Mouse (Mus musculus): ENCODE data around the gene Gm3854.

Gm3854 gene

DNA sequence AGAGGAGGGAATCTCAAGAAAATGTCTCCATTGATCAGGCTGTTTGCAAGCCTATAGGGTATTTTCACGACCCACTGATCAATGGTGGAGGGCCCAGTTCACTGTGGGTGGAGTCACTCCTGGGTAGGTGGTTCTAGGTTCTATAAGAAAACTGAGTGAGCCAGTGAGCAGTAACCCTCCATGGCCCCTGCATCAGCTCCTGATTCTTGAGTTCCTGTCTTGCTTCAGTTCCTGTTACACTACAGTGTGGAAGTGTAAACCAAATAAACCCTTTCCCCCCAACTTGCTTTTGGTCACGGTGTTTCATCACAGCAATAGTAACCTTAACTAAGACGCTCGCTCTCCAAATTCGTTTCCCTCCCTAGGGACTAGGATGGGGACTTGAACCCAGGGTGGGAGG lies 45.4 kb downstream of the Gm3854 start:
- DNase-seq = no peak

DNA sequence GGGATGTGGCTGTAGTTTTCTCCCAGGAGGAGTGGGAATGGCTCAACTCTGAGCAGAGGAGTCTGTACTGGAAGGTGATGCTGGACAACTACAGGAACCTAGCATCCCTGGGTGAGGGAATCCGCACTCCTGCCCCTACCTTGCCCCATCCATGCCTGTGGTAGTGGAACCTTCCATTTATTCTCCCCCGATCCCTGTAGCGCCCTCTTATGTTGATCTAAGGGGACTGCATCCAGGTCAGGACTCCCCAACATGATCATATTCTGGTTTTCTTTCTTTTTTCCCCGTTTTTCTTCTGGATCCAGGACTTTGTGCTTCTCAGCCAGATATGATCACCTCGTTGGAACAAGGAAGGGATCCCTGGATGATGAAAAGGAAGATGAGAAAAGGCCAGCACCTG lies 45.9 kb downstream of the Gm3854 start:
- DNase-seq = no peak

DNA sequence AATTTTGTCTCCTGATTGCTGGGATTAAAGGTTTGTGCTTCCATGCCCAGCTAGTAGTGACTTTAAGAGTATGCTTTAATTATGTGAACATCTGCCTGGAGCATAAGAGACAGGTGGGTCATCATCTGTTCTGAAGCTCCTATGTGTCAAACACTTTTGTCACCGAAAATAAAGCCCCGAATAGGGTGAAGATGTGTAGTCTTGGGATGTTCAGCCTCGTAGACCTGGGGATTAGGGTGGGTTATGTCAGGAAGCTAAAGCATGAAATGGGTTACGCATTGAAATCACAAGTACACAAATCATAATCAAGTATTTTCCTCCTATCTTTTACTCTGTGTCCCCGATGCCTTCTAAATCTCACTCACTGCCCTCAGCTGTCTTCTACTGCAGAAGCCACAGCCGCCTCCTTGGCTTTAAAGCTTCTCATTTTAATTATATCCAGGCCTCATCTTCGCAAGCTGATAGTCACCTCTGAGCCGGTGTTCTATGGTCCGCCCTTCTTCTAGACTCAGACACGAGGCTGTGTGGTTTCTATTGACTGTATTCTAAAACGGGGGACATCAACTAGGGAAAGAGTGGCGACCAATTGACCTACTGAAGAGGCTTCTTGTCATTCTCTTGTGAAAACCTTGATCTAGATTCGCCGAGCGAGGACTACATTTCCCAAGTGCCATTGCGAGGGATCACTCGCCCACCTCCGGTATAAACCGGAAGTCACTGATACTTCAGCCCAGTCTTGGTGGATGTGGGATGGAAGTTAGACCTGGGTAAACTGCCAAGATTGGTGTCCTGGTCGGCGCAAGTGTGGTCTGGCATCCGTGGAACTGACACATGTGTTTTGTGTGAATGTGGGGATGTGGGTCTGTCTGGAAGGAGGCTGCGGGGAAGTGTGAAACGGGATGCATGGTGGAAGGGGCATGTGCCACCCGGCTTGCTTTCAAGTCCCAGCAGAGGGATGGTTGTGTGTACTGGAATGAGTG lies 54.7 kb downstream of the Gm3854 start, which contains the start of gene Smim17:
Gene Smim17, plus strand, starts transcription at position 720 of the 980 bp plus-strand sequence.
- DNase-seq = peak; percentile 31 to 61
